In genomic region chr2:104069704-104070185, GRCm38 (mm10) we compare ENCODE assay signal across 8 mouse cellular contexts. TPM values are rescaled to one million over a fixed set of nuclear protein-coding genes. Genes with fewer than 3 reads are reported as not detected.
A peak's percentile ranks its signal among the peaks of the same experiment; 100 is the strongest.
DNase-seq lines count a peak whose midpoint lies in the region; ATAC-seq and TF ChIP-seq lines count a peak whose summit lies in the region.

Cd59b (plus strand) TSS chr2:104069849.

- dilution Hi-C loops in CH12.LX (cut with MboI; ENCODE audit: extremely low pct_ligation_motif_present, extremely low pct_unique_long_range_greater_than_20kb, low sequenced_read_pairs): no loop called here

- TF ChIP-seq EP300 in CH12.LX (IDR thresholded peaks at IDR 0.05; ENCODE audit: low read length): no peak

- in situ Hi-C loops in CH12.LX (cut with MboI; ENCODE audit: low pct_ligation_motif_present, low pct_unique_long_range_greater_than_20kb, low sequenced_read_pairs): no loop called here

- H3K4me3 ChIP-seq in CH12.LX (replicated peaks in 1 of 3; ENCODE audit: low read depth in 2 of 3, low read length in 2 of 3, poor library complexity in 1 of 3): peak within 1 kb of the TSS; percentile 49 to 63 (median 50)
- H3K4me3 ChIP-seq in brown adipose tissue, adult 24 weeks (ENCODE audit: insufficient read depth, low read depth, low read length): peak within 1 kb of the TSS; percentile 73

- peak; percentile 71 for DNase-seq in CH12.LX (ENCODE audit: extremely low read depth)
- peak; percentile 35 to 46 for DNase-seq in heart, postnatal 10 days
- DNase-seq in kidney, postnatal 4 days: peak; percentile 72 to 79
- peak; percentile 45 for DNase-seq in mesoderm, embryonic 11.5 days (ENCODE audit: low read depth, low spot score)
- DNase-seq in splenic B cell, adult 2 months (ENCODE audit: low read depth, low spot score): peak; percentile 50
- DNase-seq in adipocyte (ENCODE audit: low spot score): no peak

- H3K4me2 ChIP-seq in CH12.LX (ENCODE audit: insufficient read depth, low read depth, poor library complexity, severe bottlenecking): peak within 1 kb of the TSS; percentile 4; the same call in 1 of the 2 replicates

- TF ChIP-seq CTCF in CH12.LX (conservative IDR thresholded peaks at IDR 0.05 in 1 of 2, IDR thresholded peaks at IDR 0.05 in 1 of 2; ENCODE audit: low read depth in 2 of 2, low read length in 2 of 2): no peak

- no peaks in the 10 kb centered on the region for H3K79me2 ChIP-seq in CH12.LX (replicated peaks; ENCODE audit: control insufficient read depth, extremely low read depth, insufficient read depth, poor library complexity, severe bottlenecking)

- H3K36me3 ChIP-seq in CH12.LX (replicated peaks in 1 of 2; ENCODE audit: control insufficient read depth in 1 of 2, insufficient read depth in 1 of 2, low read length in 1 of 2): no peaks in the 10 kb centered on the region
- H3K36me3 ChIP-seq in splenic B cell, adult 2 months (ENCODE audit: control insufficient read depth, insufficient read depth, low read length, poor library complexity, severe bottlenecking): no peaks in the 10 kb centered on the region

- H3K9me3 ChIP-seq in CH12.LX (replicated peaks; ENCODE audit: low read length): no peaks in the 10 kb centered on the region

- H3K4me1 ChIP-seq in CH12.LX (ENCODE audit: control insufficient read depth in 1 of 2, insufficient read depth in 2 of 2): peaks cover 0 to 8% of the 10 kb centered on the region in 2 experiments; a peak in 1 of 4 replicates
- no peaks in the 10 kb centered on the region for H3K4me1 ChIP-seq in brown adipose tissue, adult 24 weeks (ENCODE audit: control insufficient read depth, insufficient read depth, insufficient read length, low read length)

- peak within 1 kb of the TSS; percentile 31 for H3K27ac ChIP-seq in CH12.LX (ENCODE audit: insufficient read depth, low read depth)
- H3K27ac ChIP-seq in brown adipose tissue, adult 24 weeks (replicated peaks; ENCODE audit: low read depth, low read length): peak within 1 kb of the TSS; percentile 75; the same call in 1 of the 2 replicates

- no peaks in the 10 kb centered on the region for H3K27me3 ChIP-seq in CH12.LX (replicated peaks)
- no peaks in the 10 kb centered on the region for H3K27me3 ChIP-seq in splenic B cell, adult 2 months (ENCODE audit: control insufficient read depth, insufficient read depth, low read length, poor library complexity, severe bottlenecking)

- TF ChIP-seq POLR2A in CH12.LX (IDR thresholded peaks at IDR 0.05; ENCODE audit: low read depth, low read length): no peak

- TF ChIP-seq RAD21 in CH12.LX (IDR thresholded peaks at IDR 0.05; ENCODE audit: low read depth, low read length): no peak

- peak; percentile 99 for ATAC-seq in erythroid progenitor cell, adult 5-6 weeks (replicated peaks; ENCODE audit: low FRiP score, poor library complexity, severe bottlenecking)

- H3K9ac ChIP-seq in CH12.LX (ENCODE audit: insufficient read depth, low read depth): no peak within 1 kb of the TSS; the same call in 1 of the 2 replicates

- intact Hi-C loops in heart, postnatal 10 days (cut with DNase I): loop anchor here (2.0 kb wide), 1 partner anchor 25 kb away; the partner anchor contains the start of gene Cd59a

TF ChIP-seq in CH12.LX, 34 proteins besides CTCF, POLR2A, EP300 and RAD21:
- no peak for TF ChIP-seq MAZ (IDR thresholded peaks at IDR 0.05; ENCODE audit: low read depth, low read length)
- TF ChIP-seq IRF4 (IDR thresholded peaks at IDR 0.05; ENCODE audit: low read depth, low read length): no peak
- TF ChIP-seq MAFK (IDR thresholded peaks at IDR 0.05; ENCODE audit: insufficient replicate concordance, low read length): no peak
- TF ChIP-seq SMC3 (IDR thresholded peaks at IDR 0.05; ENCODE audit: low read depth, low read length): no peak
- TF ChIP-seq E2F4 (IDR thresholded peaks at IDR 0.05; ENCODE audit: insufficient replicate concordance, low read depth, low read length): no peak
- no peak for TF ChIP-seq CHD2 (IDR thresholded peaks at IDR 0.05; ENCODE audit: low read length)
- TF ChIP-seq HCFC1 (IDR thresholded peaks at IDR 0.05; ENCODE audit: low read depth, low read length): no peak
- TF ChIP-seq NRF1 (IDR thresholded peaks at IDR 0.05; ENCODE audit: low read depth, low read length): peak; percentile 89
- peak; percentile 66 for TF ChIP-seq ZNF384 (IDR thresholded peaks at IDR 0.05; ENCODE audit: low read depth, low read length)
- no peak for TF ChIP-seq GABPA (IDR thresholded peaks at IDR 0.05; ENCODE audit: insufficient replicate concordance, low read depth, low read length)
- no peak for TF ChIP-seq KAT2A (IDR thresholded peaks at IDR 0.05; ENCODE audit: insufficient replicate concordance, low read length)

RNA-seq across cellular contexts. Expression of gene Cd59b, which starts in this region (rescaled TPM):
- total RNA-seq in CH12.LX (2012; rRNA removed) (0.25 TPM in 1 of 2 replicates, not detected in the other), CH12.LX (2014; rRNA removed) (1.6 and 2.1 TPM in 2 replicates)
- 0.80 and 1.00 TPM in 2 replicates for polyA plus RNA-seq in CH12.LX (2012; ENCODE audit: insufficient read length, low read depth)
- 55.9 and 57.5 TPM in 2 replicates for polyA plus RNA-seq in brown adipose tissue, adult 24 weeks (2012; ENCODE audit: insufficient read depth, insufficient read length, missing spikeins)
- 18.4 and 42.8 TPM in 2 replicates for total RNA-seq in erythroid progenitor cell, adult 5-6 weeks (2015; ENCODE audit: low replicate concordance)
- 15.4 and 29.4 TPM in 2 replicates for total RNA-seq in erythroid progenitor cell, adult 5-6 weeks (2017; ENCODE audit: low replicate concordance)
- 1 to 10 TPM; 2.4 to 2.5 TPM for total RNA-seq in heart, postnatal 10 days (2021)

Comparison
In these comparisons a context has a peak if more than half of its experiments do, and no peak if none do; other contexts are left out.
1. RNA of gene Cd59b (total RNA-seq): 15.4 to 42.8 TPM in erythroid progenitor cell, adult 5-6 weeks; 2.4 to 2.5 TPM in heart, postnatal 10 days and 0.25 to 2.1 TPM in CH12.LX; every median in the first group is over 4 times any median in the second.
2. RNA of gene Cd59b (polyA plus RNA-seq): 55.9 to 57.5 TPM in brown adipose tissue, adult 24 weeks; 0.80 to 1.00 TPM in CH12.LX; every median in the first group is over 10 times any median in the second.